Mouse (Mus musculus) left cerebral cortex, postnatal 25 days (tissue): Measurements from ENCODE around the gene Pnpla8. TPM values are rescaled to one million over a fixed set of nuclear protein-coding genes. Genes with fewer than 3 reads are reported as not detected.
"Not testable (repeated sequence)": the region's sequence is repeated elsewhere in the genome, so short reads cannot be mapped to it uniquely, and the experiment has no call there.

Source experiments
- DNase-seq, 2 experiments: peaks; one replicate each; pipeline ENCODE4 v3.0.0; 2022; ENCODE audit warnings: low spot score in 2 of 2, mixed read lengths in 1 of 2
- intact Hi-C: fragments of 180-260 bp; cut with DNase I; formaldehyde crosslinking; loops from one replicate; pipeline ENCODE4 v1.15.1; 2025
- total RNA-seq, 2 experiments: library from RNA; stranded (reverse); gene quantifications; 2 replicates each; pipeline ENCODE4 v1.2.3; 2021

Pnpla8 gene
- total RNA-seq, 2 experiments from 2014 or later, result 132 to 140 TPM

GRCm38 (mm10) chr12:44267196-44267595, 46.0 kb downstream of the Pnpla8 start:
- no peak for DNase-seq
- intact Hi-C loops, result no loop called here

DNA sequence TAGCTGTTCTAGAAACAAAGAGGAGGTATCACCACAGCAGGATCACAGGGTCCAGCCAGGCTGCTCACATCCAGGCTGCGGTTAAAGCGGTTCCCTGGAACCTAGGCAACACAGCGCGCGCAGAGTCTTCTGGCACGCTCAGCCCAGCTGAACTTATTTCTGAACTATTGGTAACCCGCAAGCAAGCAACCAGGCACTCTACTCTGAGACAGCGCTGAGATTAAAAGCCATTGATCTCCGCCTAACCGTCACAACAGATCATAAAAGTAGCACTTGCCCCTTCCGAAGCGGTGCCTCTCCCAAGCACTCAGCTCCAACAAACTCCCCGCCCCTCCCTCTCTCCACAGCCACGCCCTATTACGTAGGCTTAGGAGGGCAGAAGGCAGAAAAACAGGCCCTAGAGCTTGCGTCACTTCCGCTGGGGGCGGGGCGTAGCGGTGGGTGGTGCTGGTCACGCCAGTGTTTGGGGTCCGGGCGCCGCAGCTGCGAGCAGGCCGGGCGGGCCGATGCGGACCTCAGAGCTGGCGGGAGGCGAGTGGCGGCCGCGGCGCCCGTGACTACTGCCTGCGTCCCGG, 47.6 kb downstream of the Pnpla8 start:
- intact Hi-C loops, result loop anchor here (2.0 kb wide), 1 partner anchor 58 kb away; the partner anchor contains the start of gene Dnajb9
- DNase-seq, result peak; percentile 99

DNA sequence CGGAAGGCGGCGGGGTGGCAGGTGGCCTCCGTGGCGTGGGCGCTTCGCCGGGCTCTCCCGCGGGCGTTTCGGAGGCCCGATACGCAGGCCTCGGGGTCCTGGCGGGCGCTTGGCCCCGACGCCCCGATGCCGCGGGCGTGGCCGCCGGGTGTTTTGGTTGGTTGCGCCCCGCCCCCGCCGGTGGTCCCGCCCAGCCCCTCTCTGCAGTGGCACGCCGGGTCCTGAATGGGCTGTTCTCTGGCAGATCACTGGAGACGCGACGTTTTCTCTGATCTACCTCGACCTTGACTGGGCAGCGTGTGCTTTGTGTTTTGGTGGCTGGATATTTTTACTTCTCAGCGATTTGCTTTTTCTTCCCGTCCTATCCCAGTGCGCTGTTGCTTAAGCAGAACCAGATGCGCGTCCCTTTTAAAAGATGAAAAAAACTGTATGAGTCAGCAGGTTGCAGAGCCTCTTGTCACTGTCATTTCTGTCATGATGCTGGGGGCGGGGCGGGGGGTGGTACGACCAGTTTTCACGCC, 48.2 kb downstream of the Pnpla8 start:
- peak in 1 of 2 experiments; percentile 73 for DNase-seq
- intact Hi-C loops, result loop anchor here (2.0 kb wide), 1 partner anchor 59 kb away; the partner anchor contains the start of gene Dnajb9

DNA sequence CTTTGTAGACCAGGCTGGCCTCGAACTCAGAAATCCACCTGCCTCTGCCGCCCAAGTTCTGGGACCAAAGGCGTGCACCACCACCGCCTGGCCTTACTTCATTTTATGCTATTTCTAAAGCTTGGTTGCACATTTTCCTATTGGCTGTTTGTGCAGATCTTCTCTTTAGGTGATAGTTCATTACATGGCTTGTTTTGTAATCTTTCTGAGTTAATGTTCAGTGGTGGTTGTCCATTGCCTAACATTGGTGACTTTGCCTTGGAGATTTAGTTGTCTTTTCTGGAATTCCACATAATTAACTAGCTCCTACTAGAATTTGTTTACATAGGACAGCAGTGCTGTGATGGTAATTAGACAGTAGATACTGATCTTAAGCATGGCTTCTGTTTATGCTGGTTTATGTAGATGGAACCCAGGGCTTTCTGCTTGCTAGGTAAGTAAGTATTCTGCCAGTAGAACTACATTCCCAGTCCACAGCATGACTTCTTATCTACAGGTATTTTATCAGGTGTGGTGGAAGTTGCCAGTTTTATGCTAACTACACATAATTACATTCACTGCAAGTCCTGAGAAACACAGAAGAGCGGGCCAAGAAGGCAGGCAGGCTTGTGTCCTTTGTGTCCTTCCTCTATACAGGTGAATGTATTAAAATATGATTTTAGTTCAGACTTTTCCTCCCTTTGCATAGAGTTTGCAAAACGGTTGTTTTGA, 53.1 kb downstream of the Pnpla8 start:
- no peak for DNase-seq
- intact Hi-C loops, result no loop called here

DNA sequence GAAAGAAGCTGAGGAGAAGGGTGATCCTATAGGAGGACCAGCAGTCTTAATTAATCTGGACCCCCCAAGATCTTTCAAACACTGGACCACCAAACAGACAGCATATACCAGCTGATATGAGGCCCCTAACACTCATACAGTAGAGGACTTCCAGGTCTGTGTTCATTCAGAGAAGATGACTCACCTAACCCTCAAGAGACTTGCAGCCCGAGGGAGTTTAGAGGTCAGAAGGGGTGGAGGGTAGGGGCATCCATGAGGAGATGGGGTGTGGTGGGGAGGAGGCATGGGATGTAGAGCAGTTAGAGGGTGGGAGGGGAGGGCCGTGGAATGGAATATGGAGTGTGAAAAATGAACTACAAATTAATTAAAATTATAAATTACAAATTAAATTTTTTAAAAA, 59.0 kb downstream of the Pnpla8 start:
- intact Hi-C loops, DNase-seq: not testable (repeated sequence)

GRCm38 (mm10) chr12:44281534-44281933, 60.4 kb downstream of the Pnpla8 start:
- intact Hi-C loops, result no loop called here
- DNase-seq, result no peak

DNA sequence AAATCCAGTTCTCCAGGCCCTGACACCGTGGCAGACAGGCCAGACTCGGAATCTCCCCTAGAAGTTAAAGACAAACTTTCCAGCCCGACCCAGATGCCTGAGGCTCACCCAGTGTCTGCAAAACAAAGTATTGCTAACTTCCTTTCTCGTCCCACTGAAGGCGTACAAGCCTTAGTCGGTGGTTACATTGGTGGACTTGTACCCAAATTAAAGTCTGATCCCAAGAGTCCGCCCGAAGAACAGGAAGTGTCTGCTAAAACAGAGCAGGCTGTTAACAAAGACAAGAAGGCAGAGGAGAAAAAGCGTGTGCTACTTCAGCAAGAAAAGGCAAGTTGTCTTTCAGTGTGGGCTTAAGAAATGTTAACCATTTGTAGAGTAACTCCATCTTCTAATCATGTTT, 62.2 kb downstream of the Pnpla8 start:
- intact Hi-C loops, result no loop called here
- no peak for DNase-seq

DNA sequence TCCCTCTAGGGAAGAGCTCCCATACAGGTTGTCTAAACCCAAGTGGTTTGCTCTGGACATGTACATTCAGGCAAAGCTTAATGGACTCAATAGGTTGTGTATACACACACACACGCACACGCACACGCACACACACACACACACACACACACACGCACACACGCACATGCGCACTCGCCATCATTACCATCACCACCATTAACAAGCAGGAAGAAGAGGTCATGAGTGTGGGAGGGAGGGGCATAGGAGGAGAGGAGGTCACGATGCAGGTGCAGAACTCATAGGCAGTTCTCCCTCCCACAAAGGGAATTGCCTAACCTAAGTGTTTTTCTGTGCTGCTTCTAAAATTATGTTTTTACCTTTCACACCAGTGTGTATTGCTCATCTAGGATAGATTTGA, 65.8 kb downstream of the Pnpla8 start:
- no peak for DNase-seq
- intact Hi-C loops, result no loop called here

- intact Hi-C loops, result no loop called here
Measured at GRCm38 (mm10) chr12:44292281-44292680, 71.1 kb downstream of the Pnpla8 start.

GRCm38 (mm10) chr12:44300793-44301192, 79.6 kb downstream of the Pnpla8 start:
- no peak for DNase-seq
- intact Hi-C loops, result loop anchor here (5.0 kb wide), 1 partner anchor 272 kb away; no protein-coding TSS in a partner anchor

More at GRCm38 (mm10) chr12:44292281-44292680, 71.1 kb downstream of the Pnpla8 start:
- peak; percentile 69 to 77 for DNase-seq

DNA sequence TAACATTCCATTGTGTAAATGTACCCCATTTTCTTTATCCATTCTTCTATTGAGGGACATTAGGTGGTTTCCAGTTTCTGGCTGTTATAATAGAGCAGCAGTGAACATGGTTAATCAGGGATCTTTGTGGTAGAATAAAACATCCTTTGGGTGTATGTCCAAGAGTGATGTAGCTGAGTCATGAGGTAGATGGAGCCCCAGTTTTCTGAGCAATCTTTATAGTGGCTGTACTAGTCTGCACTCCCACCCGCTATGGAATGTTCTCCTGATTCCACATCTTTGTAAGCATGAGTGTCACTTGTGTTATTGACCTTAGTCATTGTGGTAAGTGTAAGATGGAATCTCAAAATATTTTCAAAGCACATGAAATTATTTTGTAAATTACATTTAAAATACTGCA, 82.8 kb downstream of the Pnpla8 start:
- peak in 1 of 2 experiments; percentile 49 for DNase-seq
- intact Hi-C loops, result loop anchor here (5.0 kb wide), 1 partner anchor 268 kb away; no protein-coding TSS in a partner anchor

GRCm38 (mm10) chr12:44304869-44305268, 83.7 kb downstream of the Pnpla8 start:
- intact Hi-C loops, result loop anchor here (5.0 kb wide), 1 partner anchor 267 kb away; no protein-coding TSS in a partner anchor
- DNase-seq, result no peak

DNA sequence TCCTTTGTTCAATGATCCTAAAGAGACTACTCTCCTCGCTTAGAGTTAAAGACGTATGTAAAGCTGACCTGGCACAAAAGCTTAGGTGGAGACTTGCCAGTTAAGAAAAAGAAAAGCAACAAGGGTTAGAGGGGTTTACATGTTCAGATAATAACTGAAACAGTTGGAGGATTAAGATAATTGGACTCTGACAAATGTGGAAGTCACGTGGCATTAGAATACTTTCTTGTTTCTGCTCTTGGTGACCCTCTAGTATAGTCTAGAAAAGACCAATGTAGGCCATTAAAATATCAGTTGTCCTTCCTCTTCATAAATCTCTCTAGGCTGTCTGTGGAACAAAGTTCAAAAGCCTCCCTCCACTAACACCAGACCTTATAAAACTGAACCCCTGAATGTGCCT, 87.1 kb downstream of the Pnpla8 start:
- intact Hi-C loops, result no loop called here
- DNase-seq, result no peak

DNA sequence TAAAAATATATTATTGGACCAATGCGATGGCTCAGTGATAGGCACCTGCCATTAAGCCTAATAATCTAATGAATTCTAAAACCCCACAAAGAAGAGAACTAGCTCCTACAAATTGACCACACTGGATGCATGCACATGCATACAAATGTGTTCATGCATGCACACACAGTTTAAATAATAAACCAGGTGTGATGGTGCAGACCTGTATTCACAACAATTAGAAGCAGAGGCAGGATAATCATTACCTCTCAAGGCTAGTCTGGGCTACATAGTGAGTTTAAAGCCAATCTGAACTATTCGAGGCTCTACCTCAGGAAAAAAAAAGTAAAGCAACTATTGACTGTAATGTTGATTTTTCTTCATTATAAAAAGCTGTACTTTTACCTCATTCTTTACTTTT, 94.0 kb downstream of the Pnpla8 start:
- intact Hi-C loops, result no loop called here
- no peak for DNase-seq

DNA sequence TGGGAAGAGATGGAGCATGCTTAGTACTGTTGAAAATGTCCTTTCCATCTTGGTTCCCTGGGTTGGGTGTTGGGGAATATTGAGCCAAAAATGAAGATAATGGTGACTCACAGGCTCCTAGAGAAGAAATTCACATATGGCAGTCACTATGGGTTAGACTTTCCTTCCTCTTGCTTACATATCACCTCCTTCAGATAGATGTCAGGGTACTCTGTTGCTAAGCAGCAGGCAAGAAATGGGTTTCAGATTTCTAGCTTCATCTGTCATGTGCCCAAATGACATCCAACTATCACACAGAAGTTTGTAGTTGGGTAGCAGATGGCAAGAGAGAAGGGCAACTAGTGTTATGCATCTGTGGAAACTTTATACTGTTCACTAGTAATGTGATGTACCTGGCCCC, 103.9 kb downstream of the Pnpla8 start:
- intact Hi-C loops, result loop anchor here (5.0 kb wide), 1 partner anchor 127 kb away; no protein-coding TSS in a partner anchor
- peak; percentile 32 to 85 for DNase-seq

GRCm38 (mm10) chr12:44327452-44327851, 106.3 kb downstream of the Pnpla8 start:
- intact Hi-C loops, result loop anchor here (5.0 kb wide), 1 partner anchor 125 kb away; no protein-coding TSS in a partner anchor

DNA sequence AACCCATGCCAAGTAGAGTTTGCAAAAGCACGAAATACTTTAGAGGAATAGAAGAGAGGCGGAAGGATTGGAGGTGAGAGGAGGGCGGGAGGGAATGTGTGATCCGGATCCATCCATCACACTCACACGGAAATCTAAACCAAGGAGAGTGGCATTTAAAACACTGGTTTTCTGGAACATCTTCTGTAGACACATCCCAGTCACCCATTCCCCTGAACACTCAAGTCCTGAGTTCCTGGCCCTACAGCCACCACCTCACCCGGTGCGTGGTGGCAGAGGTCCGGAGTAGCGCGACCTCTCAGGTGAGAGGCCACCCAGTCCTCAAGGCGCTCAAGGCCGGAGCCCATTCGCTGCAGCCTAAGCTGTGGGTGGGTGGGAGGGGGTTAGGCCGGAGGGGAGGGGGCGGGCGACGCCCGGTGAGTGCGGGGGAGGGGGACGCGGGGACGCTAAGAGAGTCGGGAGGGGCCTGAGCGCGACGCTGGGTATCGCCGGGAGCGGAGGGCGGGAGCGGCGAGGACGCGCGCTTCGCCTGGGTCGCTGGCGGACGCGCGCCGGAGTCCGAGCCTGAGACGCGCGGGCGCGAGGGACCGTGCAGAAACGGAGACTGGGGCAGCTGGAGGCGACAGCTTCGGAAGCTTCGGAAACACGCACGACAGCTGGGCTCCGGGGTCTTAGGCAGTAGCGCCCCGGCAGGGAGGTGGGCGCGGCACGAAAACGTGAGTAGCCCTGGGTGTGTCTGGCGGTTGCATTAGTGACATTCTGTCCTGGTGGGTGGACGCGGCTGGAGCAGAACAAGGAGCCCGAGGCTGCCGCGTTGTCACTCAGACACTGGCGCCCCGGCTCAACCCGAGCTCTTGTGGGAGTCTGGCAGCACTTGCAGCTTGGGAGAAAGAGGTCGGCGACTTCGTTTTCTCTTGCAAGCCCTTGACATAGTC, 107.5 kb downstream of the Pnpla8 start, which contains the start of gene Nrcam:
Nrcam (plus strand) TSS at position 505 of the 935 bp plus-strand sequence.
- peak; percentile 80 to 82 for DNase-seq
- intact Hi-C loops, result loop anchor here (1.0 to 5.0 kb wide), 3 partner anchors 25 to 124 kb away; no protein-coding TSS in a partner anchor

More at GRCm38 (mm10) chr12:44327452-44327851, 106.3 kb downstream of the Pnpla8 start:
- peak; percentile 43 to 53 for DNase-seq

- intact Hi-C loops, result loop anchor here (1.0 to 5.0 kb wide), 5 partner anchors 26 to 217 kb away; no protein-coding TSS in a partner anchor
- DNase-seq, result peak; percentile 71 to 82
Measured at GRCm38 (mm10) chr12:44329316-44330215, 108.4 kb downstream of the Pnpla8 start.
